Mouse (Mus musculus): ENCODE data around the gene Glt1d1. TPM values are rescaled to one million over a fixed set of nuclear protein-coding genes. Genes with fewer than 3 reads are reported as not detected.

The Glt1d1 gene
- polyA plus RNA-seq, 1 experiment from 2014 or later, result 1.9 TPM

- no peak overlapping the region for H3K9ac ChIP-seq (replicated peaks)
- ATAC-seq, result no peak
- peaks cover 6% of the 10 kb centered on the region; the same call in 1 of the 2 replicates for H3K9me3 ChIP-seq
- peaks cover 3% of the 10 kb centered on the region; the same call in 1 of the 2 replicates for H3K36me3 ChIP-seq
- H3K4me3 ChIP-seq (replicated peaks), result no peak overlapping the region
- no peaks in the 10 kb centered on the region for H3K27me3 ChIP-seq
- H3K4me2 ChIP-seq (replicated peaks), result no peak overlapping the region
- H3K4me1 ChIP-seq (replicated peaks), result 0 out of 2 replicates have a peak, but pooled peaks cover 5% of the 10 kb centered on the region
- WGBS, result 72% methylated on average over 4 of the region's 4 CpGs
- no peak overlapping the region for H3K27ac ChIP-seq
These were observed 5.6 kb downstream of the Glt1d1 start for GRCm38 (mm10) chr5:127637622-127638021.

- Histone ChIP-seq H3K27me3 (no peaks in the 10 kb centered on the region), H3K36me3 (peaks cover 3% of the 10 kb centered on the region; the same call in 1 of the 2 replicates), H3K27ac (no peak overlapping the region), H3K4me2 (replicated peaks) (no peak overlapping the region), H3K4me1 (replicated peaks) (0 out of 2 replicates have a peak, but pooled peaks cover 2% of the 10 kb centered on the region), H3K4me3 (replicated peaks) (no peak overlapping the region), H3K9ac (replicated peaks) (no peak overlapping the region), H3K9me3 (peaks cover 6% of the 10 kb centered on the region; the same call in 1 of the 2 replicates)
- ATAC-seq, result no peak
- 87% methylated on average over 2 of the region's 2 CpGs for WGBS
These were observed 6.1 kb downstream of the Glt1d1 start for GRCm38 (mm10) chr5:127638177-127638576.

GRCm38 (mm10) chr5:127639067-127639605 lies 7.1 kb downstream of the Glt1d1 start:
- H3K4me3 ChIP-seq (replicated peaks), result no peak overlapping the region
- H3K36me3 ChIP-seq, result peaks cover 3% of the 10 kb centered on the region; the same call in 1 of the 2 replicates
- H3K27me3 ChIP-seq, result no peaks in the 10 kb centered on the region
- H3K4me1 ChIP-seq (replicated peaks), result no peaks in the 10 kb centered on the region
- H3K9me3 ChIP-seq, result peaks cover 6% of the 10 kb centered on the region; the same call in 1 of the 2 replicates
- no peak overlapping the region for H3K4me2 ChIP-seq (replicated peaks)
- ATAC-seq, result no peak
- 88% methylated on average over 6 of the region's 6 CpGs for WGBS
- H3K9ac ChIP-seq (replicated peaks), result no peak overlapping the region
- no peak overlapping the region for H3K27ac ChIP-seq

GRCm38 (mm10) chr5:127639635-127640034 lies 7.6 kb downstream of the Glt1d1 start:
- Histone ChIP-seq H3K36me3 (peaks cover 3% of the 10 kb centered on the region; the same call in 1 of the 2 replicates), H3K9ac (replicated peaks) (no peak overlapping the region), H3K9me3 (peaks cover 6% of the 10 kb centered on the region; the same call in 1 of the 2 replicates), H3K4me3 (replicated peaks) (no peak overlapping the region), H3K27ac (no peak overlapping the region), H3K4me2 (replicated peaks) (no peak overlapping the region), H3K4me1 (replicated peaks) (no peaks in the 10 kb centered on the region), H3K27me3 (no peaks in the 10 kb centered on the region)
- WGBS, result 96% methylated on average over 13 of the region's 13 CpGs
- ATAC-seq, result no peak

GRCm38 (mm10) chr5:127640359-127640758 lies 8.3 kb downstream of the Glt1d1 start:
- Histone ChIP-seq H3K4me2 (replicated peaks) (no peak overlapping the region), H3K9me3 (peaks cover 6% of the 10 kb centered on the region; the same call in 1 of the 2 replicates), H3K9ac (replicated peaks) (no peak overlapping the region), H3K36me3 (peaks cover 6% of the 10 kb centered on the region; the same call in 1 of the 2 replicates), H3K4me3 (replicated peaks) (no peak overlapping the region), H3K27ac (no peak overlapping the region), H3K4me1 (replicated peaks) (no peaks in the 10 kb centered on the region), H3K27me3 (no peaks in the 10 kb centered on the region)
- ATAC-seq, result no peak
- 94% methylated on average over 3 of the region's 3 CpGs for WGBS

GRCm38 (mm10) chr5:127641185-127641958 lies 9.3 kb downstream of the Glt1d1 start:
- H3K9me3 ChIP-seq, result peaks cover 6% of the 10 kb centered on the region; the same call in 1 of the 2 replicates
- 93% methylated on average over 15 of the region's 15 CpGs for WGBS
- no peak overlapping the region for H3K9ac ChIP-seq (replicated peaks)

GRCm38 (mm10) chr5:127648046-127648445 lies 16.0 kb downstream of the Glt1d1 start:
- H3K4me3 ChIP-seq (replicated peaks), result no peak overlapping the region
- no peaks in the 10 kb centered on the region for H3K4me1 ChIP-seq (replicated peaks)
- no peak overlapping the region for H3K4me2 ChIP-seq (replicated peaks)
- H3K9ac ChIP-seq (replicated peaks), result no peak overlapping the region
- H3K27ac ChIP-seq, result no peak overlapping the region
- no peaks in the 10 kb centered on the region for H3K27me3 ChIP-seq
- no peak for ATAC-seq
- H3K9me3 ChIP-seq, result no peaks in the 10 kb centered on the region
- 0 out of 2 replicates have a peak, but pooled peaks cover 8% of the 10 kb centered on the region for H3K36me3 ChIP-seq
- WGBS, result 76% methylated on average over 6 of the region's 6 CpGs

More at GRCm38 (mm10) chr5:127641185-127641958, 9.3 kb downstream of the Glt1d1 start:
- Histone ChIP-seq H3K4me1 (replicated peaks) (no peaks in the 10 kb centered on the region), H3K36me3 (peaks cover 6% of the 10 kb centered on the region; the same call in 1 of the 2 replicates), H3K4me3 (replicated peaks) (no peak overlapping the region), H3K27ac (no peak overlapping the region), H3K4me2 (replicated peaks) (no peak overlapping the region), H3K27me3 (no peaks in the 10 kb centered on the region)
- no peak for ATAC-seq

- no peak for ATAC-seq
- Histone ChIP-seq H3K4me2 (replicated peaks) (no peak overlapping the region), H3K4me1 (replicated peaks) (no peaks in the 10 kb centered on the region), H3K9ac (replicated peaks) (no peak overlapping the region), H3K27ac (no peak overlapping the region), H3K4me3 (replicated peaks) (no peak overlapping the region), H3K9me3 (no peaks in the 10 kb centered on the region), H3K36me3 (0 out of 2 replicates have a peak, but pooled peaks cover 8% of the 10 kb centered on the region), H3K27me3 (no peaks in the 10 kb centered on the region)
These were observed 17.0 kb downstream of the Glt1d1 start for GRCm38 (mm10) chr5:127649077-127649476.

- Histone ChIP-seq H3K27me3 (no peaks in the 10 kb centered on the region), H3K4me2 (replicated peaks) (no peak overlapping the region), H3K27ac (no peak overlapping the region), H3K4me1 (replicated peaks) (no peaks in the 10 kb centered on the region), H3K36me3 (peaks cover 9% of the 10 kb centered on the region; the same call in 1 of the 2 replicates), H3K9ac (replicated peaks) (no peak overlapping the region), H3K4me3 (replicated peaks) (no peak overlapping the region), H3K9me3 (0 out of 2 replicates have a peak, but pooled peaks cover 4% of the 10 kb centered on the region)
- ATAC-seq, result no peak
- 90% methylated on average over 2 of the region's 2 CpGs for WGBS
These were observed 26.2 kb downstream of the Glt1d1 start for GRCm38 (mm10) chr5:127658257-127658656.

GRCm38 (mm10) chr5:127659312-127659711 lies 27.2 kb downstream of the Glt1d1 start:
- H3K4me3 ChIP-seq (replicated peaks), result no peak overlapping the region
- no peaks in the 10 kb centered on the region for H3K4me1 ChIP-seq (replicated peaks)
- no peak for ATAC-seq
- peaks cover 9% of the 10 kb centered on the region; the same call in 1 of the 2 replicates for H3K36me3 ChIP-seq
- 91% methylated on average over 3 of the region's 3 CpGs for WGBS
- H3K4me2 ChIP-seq (replicated peaks), result no peak overlapping the region
- no peak overlapping the region for H3K27ac ChIP-seq
- H3K9ac ChIP-seq (replicated peaks), result no peak overlapping the region
- no peaks in the 10 kb centered on the region for H3K27me3 ChIP-seq
- 0 out of 2 replicates have a peak, but pooled peaks cover 4% of the 10 kb centered on the region for H3K9me3 ChIP-seq

GRCm38 (mm10) chr5:127660267-127660666 lies 28.2 kb downstream of the Glt1d1 start:
- no peak for ATAC-seq
- H3K27ac ChIP-seq, result no peak overlapping the region
- peaks cover 9% of the 10 kb centered on the region; the same call in 1 of the 2 replicates for H3K36me3 ChIP-seq
- no peak overlapping the region for H3K4me3 ChIP-seq (replicated peaks)
- 57% methylated on average over 5 of the region's 5 CpGs for WGBS
- no peaks in the 10 kb centered on the region for H3K27me3 ChIP-seq
- no peak overlapping the region for H3K9ac ChIP-seq (replicated peaks)
- H3K4me1 ChIP-seq (replicated peaks), result no peaks in the 10 kb centered on the region
- H3K4me2 ChIP-seq (replicated peaks), result no peak overlapping the region
- 0 out of 2 replicates have a peak, but pooled peaks cover 4% of the 10 kb centered on the region for H3K9me3 ChIP-seq

- H3K9ac ChIP-seq (replicated peaks), result no peak overlapping the region
- ATAC-seq, result no peak
- H3K4me3 ChIP-seq (replicated peaks), result no peak overlapping the region
- no peaks in the 10 kb centered on the region for H3K4me1 ChIP-seq (replicated peaks)
- H3K4me2 ChIP-seq (replicated peaks), result no peak overlapping the region
- WGBS, result 97% methylated on average over 5 of the region's 5 CpGs
- H3K27me3 ChIP-seq, result no peaks in the 10 kb centered on the region
- H3K9me3 ChIP-seq, result 0 out of 2 replicates have a peak, but pooled peaks cover 4% of the 10 kb centered on the region
- H3K27ac ChIP-seq, result no peak overlapping the region
- H3K36me3 ChIP-seq, result peaks cover 9% of the 10 kb centered on the region; the same call in 1 of the 2 replicates
These were observed 28.9 kb downstream of the Glt1d1 start for GRCm38 (mm10) chr5:127660979-127661378.

Data from midbrain, embryonic 13.5 days (tissue).